Mouse (Mus musculus): ENCODE results near the gene Rbm28. TPM values are rescaled to one million over a fixed set of nuclear protein-coding genes. Genes with fewer than 3 reads are reported as not detected.

The Rbm28 gene
- polyA plus RNA-seq, 1 experiment from 2014 or later, result 43.0 TPM

GRCm38 (mm10) chr6:29084401-29084800, 80.4 kb downstream of the Rbm28 start:
- H3K9me3 ChIP-seq (replicated peaks; ENCODE audit: control insufficient read depth, low read length), result no peaks in the 10 kb centered on the region
- no peaks in the 10 kb centered on the region for H3K4me1 ChIP-seq (ENCODE audit: control insufficient read depth, insufficient read depth, low read length)
- WGBS (ENCODE audit: insufficient replicate concordance), result 64% methylated on average over 7 of the region's 7 CpGs
- no peaks in the 10 kb centered on the region for H3K36me3 ChIP-seq (ENCODE audit: control insufficient read depth, insufficient read depth, low read length)
- no peak overlapping the region for H3K9ac ChIP-seq (ENCODE audit: low read depth, low read length)
- H3K27ac ChIP-seq (ENCODE audit: low read depth, low read length), result no peak overlapping the region
- H3K4me2 ChIP-seq, result no peak overlapping the region
- no peaks in the 10 kb centered on the region for H3K27me3 ChIP-seq (ENCODE audit: control insufficient read depth, insufficient read depth, low read length)
- H3K4me3 ChIP-seq (ENCODE audit: low read depth, low read length), result no peak overlapping the region
- no peak for ATAC-seq (replicated peaks; ENCODE audit: insufficient number of reproducible peaks, low FRiP score, low TSS enrichment)

- Histone ChIP-seq H3K27me3 (ENCODE audit: control insufficient read depth, insufficient read depth, low read length) (no peaks in the 10 kb centered on the region), H3K9me3 (replicated peaks; ENCODE audit: control insufficient read depth, low read length) (no peaks in the 10 kb centered on the region), H3K9ac (ENCODE audit: low read depth, low read length) (no peak overlapping the region), H3K4me3 (ENCODE audit: low read depth, low read length) (no peak overlapping the region), H3K4me1 (ENCODE audit: control insufficient read depth, insufficient read depth, low read length) (no peaks in the 10 kb centered on the region), H3K4me2 (no peak overlapping the region), H3K27ac (ENCODE audit: low read depth, low read length) (no peak overlapping the region), H3K36me3 (ENCODE audit: control insufficient read depth, insufficient read depth, low read length) (no peaks in the 10 kb centered on the region)
- no peak for ATAC-seq (replicated peaks; ENCODE audit: insufficient number of reproducible peaks, low FRiP score, low TSS enrichment)
- 49% methylated on average over 9 of the region's 9 CpGs for WGBS (ENCODE audit: insufficient replicate concordance)
Observed at GRCm38 (mm10) chr6:29082776-29083354, 81.9 kb downstream of the Rbm28 start.

- Histone ChIP-seq H3K4me1 (ENCODE audit: control insufficient read depth, insufficient read depth, low read length) (no peaks in the 10 kb centered on the region), H3K4me3 (ENCODE audit: low read depth, low read length) (no peak overlapping the region), H3K4me2 (no peak overlapping the region), H3K9ac (ENCODE audit: low read depth, low read length) (no peak overlapping the region), H3K27me3 (ENCODE audit: control insufficient read depth, insufficient read depth, low read length) (no peaks in the 10 kb centered on the region), H3K9me3 (replicated peaks; ENCODE audit: control insufficient read depth, low read length) (no peaks in the 10 kb centered on the region), H3K36me3 (ENCODE audit: control insufficient read depth, insufficient read depth, low read length) (no peaks in the 10 kb centered on the region), H3K27ac (ENCODE audit: low read depth, low read length) (no peak overlapping the region)
- ATAC-seq (replicated peaks; ENCODE audit: insufficient number of reproducible peaks, low FRiP score, low TSS enrichment), result no peak
- 78% methylated on average over 10 of the region's 10 CpGs for WGBS (ENCODE audit: insufficient replicate concordance)
Observed at GRCm38 (mm10) chr6:29081826-29082363, 82.9 kb downstream of the Rbm28 start.

GRCm38 (mm10) chr6:29079291-29079690, 85.5 kb downstream of the Rbm28 start:
- H3K4me2 ChIP-seq, result no peak overlapping the region
- H3K27me3 ChIP-seq (ENCODE audit: control insufficient read depth, insufficient read depth, low read length), result no peaks in the 10 kb centered on the region
- H3K4me1 ChIP-seq (ENCODE audit: control insufficient read depth, insufficient read depth, low read length), result no peaks in the 10 kb centered on the region
- no peaks in the 10 kb centered on the region for H3K36me3 ChIP-seq (ENCODE audit: control insufficient read depth, insufficient read depth, low read length)
- no peak overlapping the region for H3K27ac ChIP-seq (ENCODE audit: low read depth, low read length)
- ATAC-seq (replicated peaks; ENCODE audit: insufficient number of reproducible peaks, low FRiP score, low TSS enrichment), result no peak
- 55% methylated on average over 4 of the region's 4 CpGs for WGBS (ENCODE audit: insufficient replicate concordance)
- H3K4me3 ChIP-seq (ENCODE audit: low read depth, low read length), result no peak overlapping the region
- H3K9ac ChIP-seq (ENCODE audit: low read depth, low read length), result no peak overlapping the region
- H3K9me3 ChIP-seq (replicated peaks; ENCODE audit: control insufficient read depth, low read length), result no peaks in the 10 kb centered on the region

- Histone ChIP-seq H3K9me3 (replicated peaks; ENCODE audit: control insufficient read depth, low read length) (no peaks in the 10 kb centered on the region), H3K9ac (ENCODE audit: low read depth, low read length) (no peak overlapping the region), H3K27ac (ENCODE audit: low read depth, low read length) (no peak overlapping the region), H3K4me2 (no peak overlapping the region), H3K4me1 (ENCODE audit: control insufficient read depth, insufficient read depth, low read length) (no peaks in the 10 kb centered on the region), H3K36me3 (ENCODE audit: control insufficient read depth, insufficient read depth, low read length) (no peaks in the 10 kb centered on the region), H3K27me3 (ENCODE audit: control insufficient read depth, insufficient read depth, low read length) (no peaks in the 10 kb centered on the region), H3K4me3 (ENCODE audit: low read depth, low read length) (no peak overlapping the region)
- ATAC-seq (replicated peaks; ENCODE audit: insufficient number of reproducible peaks, low FRiP score, low TSS enrichment), result no peak
Observed at GRCm38 (mm10) chr6:29074133-29074469, 90.7 kb downstream of the Rbm28 start.

Small RNAs within 50 kb of the gene (microRNA-seq; reads per million reads assigned to microRNA genes)
- gene Gm24303 (ENCODE audit: borderline number of aligned reads), result not detected

Other genes with a start within 250 kb of the Rbm28 start
- gene Lep, start 104.8 kb downstream of the Rbm28 start, polyA plus RNA-seq (2014; fragmentation: Nextera tagmentation; extraction: Ambion mirVana), result not detected in 2 replicates
- gene Prrt4, start 14.6 kb upstream of the Rbm28 start, polyA plus RNA-seq (2014; fragmentation: Nextera tagmentation; extraction: Ambion mirVana), result 1.6 and 1.8 TPM in 2 replicates
- gene Impdh1, start 51.4 kb upstream of the Rbm28 start, polyA plus RNA-seq (2014; fragmentation: Nextera tagmentation; extraction: Ambion mirVana), result 34.3 and 40.4 TPM in 2 replicates
- gene Hilpda, start 107.5 kb upstream of the Rbm28 start, polyA plus RNA-seq (2014; fragmentation: Nextera tagmentation; extraction: Ambion mirVana), result 23.4 and 27.4 TPM in 2 replicates
- 0.53 TPM in 1 of 2 replicates, not detected in the other for gene Fam71f2, start 114.6 kb upstream of the Rbm28 start, polyA plus RNA-seq (2014; fragmentation: Nextera tagmentation; extraction: Ambion mirVana)
- gene Fam71f1, start 154.1 kb upstream of the Rbm28 start, polyA plus RNA-seq (2014; fragmentation: Nextera tagmentation; extraction: Ambion mirVana), result 0.10 and 0.21 TPM in 2 replicates
- 443 and 519 TPM in 2 replicates for gene Calu, start 183.1 kb upstream of the Rbm28 start, polyA plus RNA-seq (2014; fragmentation: Nextera tagmentation; extraction: Ambion mirVana)
- gene Opn1sw, start 223.5 kb upstream of the Rbm28 start, polyA plus RNA-seq (2014; fragmentation: Nextera tagmentation; extraction: Ambion mirVana), result 0.27 and 0.30 TPM in 2 replicates
- 27.0 and 30.2 TPM in 2 replicates for gene Ccdc136, start 231.3 kb upstream of the Rbm28 start, polyA plus RNA-seq (2014; fragmentation: Nextera tagmentation; extraction: Ambion mirVana)